Mouse (Mus musculus): ENCODE data around the gene Slc22a28. TPM values are rescaled to one million over a fixed set of nuclear protein-coding genes. Genes with fewer than 3 reads are reported as not detected.
"Not testable (repeated sequence)": the region's sequence is repeated elsewhere in the genome, so short reads cannot be mapped to it uniquely, and the experiment has no call there.

Gene Slc22a28
- total RNA-seq (2021), result not detected

- DNase-seq, result not testable (repeated sequence)
These were observed at the start of gene Slc22a28 for GRCm38 (mm10) chr19:8131881-8132280. Gene Slc22a28 (minus strand): TSS chr19:8131982.

- no peak for DNase-seq
These were observed 17.2 kb upstream of the Slc22a28 start for GRCm38 (mm10) chr19:8148787-8149523.

- not testable (repeated sequence) for DNase-seq
These were observed 10.9 kb upstream of the Slc22a28 start for GRCm38 (mm10) chr19:8142716-8143115.

- not testable (repeated sequence) for DNase-seq
These were observed 2.5 kb upstream of the Slc22a28 start for GRCm38 (mm10) chr19:8134127-8134841.

GRCm38 (mm10) chr19:8019904-8020349 lies 111.9 kb downstream of the Slc22a28 start:
- no peak for DNase-seq

GRCm38 (mm10) chr19:8019329-8019851 lies 112.4 kb downstream of the Slc22a28 start:
- DNase-seq, result not testable (repeated sequence)

GRCm38 (mm10) chr19:8018535-8018934 lies 113.2 kb downstream of the Slc22a28 start:
- not testable (repeated sequence) for DNase-seq

Other genes starting within 250 kb of the Slc22a28 start
- not detected for gene Slc22a27, start 166.0 kb downstream of the Slc22a28 start, total RNA-seq (2021)
- gene Slc22a29, start 86.9 kb upstream of the Slc22a28 start, total RNA-seq (2021), result not detected